Mouse (Mus musculus) cerebellum, postnatal 25 days (tissue): ENCODE measurements around the gene Madcam1.
A peak's percentile ranks its signal among the peaks of the same experiment; 100 is the strongest.

ENCODE experiments used
- DNase-seq, 2 experiments: peaks; one replicate each; pipeline ENCODE4 v3.0.0; 2021; ENCODE audit warnings: mixed read lengths in 2 of 2

The Madcam1 gene

GRCm38 (mm10) chr10:79668771-79669575 is 4.6 kb downstream of the Madcam1 start, which contains the start of gene Tpgs1:
Tpgs1 (plus strand) TSS chr10:79669369.
- peak; percentile 93 to 94 for DNase-seq

GRCm38 (mm10) chr10:79669576-79670057 is 5.3 kb downstream of the Madcam1 start:
- DNase-seq, result peak; percentile 85 to 89

GRCm38 (mm10) chr10:79670071-79670888 is 5.9 kb downstream of the Madcam1 start:
- DNase-seq, result peak in 1 of 2 experiments; percentile 36

GRCm38 (mm10) chr10:79671396-79672087 is 7.2 kb downstream of the Madcam1 start:
- DNase-seq, result no peak

- no peak for DNase-seq
Observed at GRCm38 (mm10) chr10:79672088-79672455, 7.7 kb downstream of the Madcam1 start.

- no peak for DNase-seq
Observed at GRCm38 (mm10) chr10:79673054-79673453, 8.7 kb downstream of the Madcam1 start.

GRCm38 (mm10) chr10:79675346-79676035 is 11.1 kb downstream of the Madcam1 start:
- DNase-seq, result no peak

- DNase-seq, result peak in 1 of 2 experiments; percentile 47
Observed at GRCm38 (mm10) chr10:79680606-79681495, 16.5 kb downstream of the Madcam1 start.

- peak; percentile 99 to 100 for DNase-seq
Observed at GRCm38 (mm10) chr10:79681591-79682245, 17.4 kb downstream of the Madcam1 start, which contains the start of gene Cdc34. Cdc34 (plus strand) TSS chr10:79682195.

- no peak for DNase-seq
Observed at GRCm38 (mm10) chr10:79682551-79682915, 18.2 kb downstream of the Madcam1 start.

- peak; percentile 54 to 68 for DNase-seq
Observed at GRCm38 (mm10) chr10:79682916-79683582, 18.7 kb downstream of the Madcam1 start.

- no peak for DNase-seq
Observed at GRCm38 (mm10) chr10:79683726-79684640, 19.6 kb downstream of the Madcam1 start.

- no peak for DNase-seq
Observed at GRCm38 (mm10) chr10:79684770-79685600, 20.6 kb downstream of the Madcam1 start.

GRCm38 (mm10) chr10:79686219-79686618 is 21.9 kb downstream of the Madcam1 start:
- no peak for DNase-seq

GRCm38 (mm10) chr10:79686691-79687090 is 22.3 kb downstream of the Madcam1 start:
- no peak for DNase-seq

- DNase-seq, result no peak
Observed at GRCm38 (mm10) chr10:79687513-79687912, 23.2 kb downstream of the Madcam1 start.

GRCm38 (mm10) chr10:79688720-79689119 is 24.4 kb downstream of the Madcam1 start, which contains the start of gene Gzmm:
Gzmm (plus strand) TSS chr10:79689020.
- no peak for DNase-seq

GRCm38 (mm10) chr10:79689178-79689577 is 24.8 kb downstream of the Madcam1 start:
- peak in 1 of 2 experiments; percentile 17 for DNase-seq
